Mouse (Mus musculus) heart, postnatal 0 days (tissue): ENCODE measurements at regions not wholly inside any gene's neighbourhood (a gene's known extent, or its start where the extent isn't known, plus 50 kb on each side); places are given as distances from the start of the nearest gene placed in this dataset.

ENCODE experiments used
- CTCF ChIP-seq: IDR thresholded peaks from 2 replicates; pipeline ENCODE4 v1.5.1; 2016; ENCODE audit warnings: antibody characterized with exemption, control low read depth, low read depth
- EP300 ChIP-seq: IDR thresholded peaks from 2 replicates; pipeline ENCODE4 v1.6.1; 2016; ENCODE audit warnings: antibody characterized with exemption, low read depth

- no peak for TF ChIP-seq CTCF
- TF ChIP-seq EP300, result no peak
Measured at GRCm38 (mm10) chr16:87220611-87221010, 133.4 kb upstream of the N6amt1 start.
